Mouse (Mus musculus) bone marrow, adult 2 months (tissue): ENCODE measurements at regions not wholly inside any gene's neighbourhood (a gene's known extent, or its start where the extent isn't known, plus 50 kb on each side); places are given as distances from the start of the nearest gene placed in this dataset.

Source experiments
- CTCF ChIP-seq: fragments of 200-500 bp; IDR thresholded peaks from 2 replicates; pipeline ENCODE4 v1.5.1; 2011; ENCODE audit warnings: low read length, control low read depth; ENCODE audit not compliant: control insufficient read depth, insufficient read depth
- POLR2A ChIP-seq: fragments of 200-500 bp; IDR thresholded peaks from 2 replicates; pipeline ENCODE4 v1.6.1; 2011; ENCODE audit warnings: low read depth, mild to moderate bottlenecking, control low read depth, low read length, borderline replicate concordance; ENCODE audit not compliant: control insufficient read depth

DNA sequence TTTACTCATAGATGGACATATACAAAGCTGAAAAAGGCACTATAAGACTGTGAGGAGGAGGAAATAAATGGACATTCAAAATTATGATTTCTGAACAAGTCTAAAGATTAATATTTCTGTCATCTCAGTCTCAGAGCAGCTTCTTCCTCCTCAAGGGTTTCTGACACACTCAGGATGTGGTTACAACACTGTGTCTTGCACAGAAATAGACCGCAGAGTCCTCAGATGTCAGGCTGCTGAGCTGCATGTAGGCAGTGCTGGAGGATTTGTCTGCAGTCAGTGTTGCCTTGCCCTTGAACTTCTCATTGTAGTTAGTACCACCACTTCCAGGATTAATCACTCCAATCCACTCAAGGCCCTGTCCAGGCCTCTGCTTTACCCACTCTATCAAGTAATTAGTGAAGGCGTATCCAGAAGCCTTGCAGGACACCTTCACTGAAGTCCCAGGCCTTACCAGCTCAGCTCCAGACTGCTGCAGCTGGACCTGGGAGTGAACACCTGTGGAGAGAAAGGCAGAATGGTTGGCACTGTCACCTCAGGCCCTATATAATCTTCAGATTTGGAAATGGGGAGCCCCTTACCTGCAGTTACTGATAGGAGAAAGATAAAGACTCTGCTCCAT, 853.9 kb upstream of the Zfp386 start:
- TF ChIP-seq POLR2A: no peak
- no peak for TF ChIP-seq CTCF
